8 mouse cellular contexts compared by ENCODE assay signal in the genomic region with DNA sequence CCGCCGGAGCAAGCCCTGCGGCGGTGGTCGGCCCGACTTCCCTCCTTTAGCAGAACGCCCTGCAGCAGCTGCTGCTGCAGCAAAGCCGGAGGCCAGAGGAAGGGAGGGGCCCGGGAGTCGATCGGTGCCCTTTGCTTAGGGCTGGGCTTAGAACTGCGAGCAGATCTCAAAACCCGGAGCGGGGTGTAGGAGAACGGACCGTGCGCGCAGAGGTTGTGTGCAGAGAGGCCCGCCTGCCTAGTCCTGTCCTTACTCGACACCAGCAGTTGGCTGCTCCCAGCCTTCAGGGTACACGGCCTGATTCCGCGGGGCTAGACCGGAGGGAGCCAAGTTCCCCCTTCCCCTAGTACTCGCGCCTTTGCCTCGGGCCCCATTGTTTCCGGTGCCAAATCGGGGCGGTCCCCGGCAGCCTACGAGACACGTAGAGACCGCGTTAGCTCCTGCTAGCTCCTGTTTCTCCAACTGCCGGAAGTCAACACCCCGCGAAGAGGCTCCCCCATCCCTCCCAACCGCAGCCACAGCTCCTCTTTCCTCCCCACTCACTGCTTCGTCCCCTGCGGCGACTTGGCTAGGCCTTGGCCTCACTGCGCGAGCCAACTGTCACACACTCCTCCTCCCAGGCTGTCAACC. TPM values are rescaled to one million over a fixed set of nuclear protein-coding genes. Genes with fewer than 3 reads are reported as not detected.
DNase-seq lines count a peak whose midpoint lies in the region; ATAC-seq and TF ChIP-seq lines count a peak whose summit lies in the region.

A gene (minus strand): TSS at position 94 of the 630 bp plus-strand sequence.

- TF ChIP-seq CTCF in bone marrow macrophage, adult 2 months (IDR thresholded peaks at IDR 0.05; ENCODE audit: low read depth, low read length), result no peak
- TF ChIP-seq CTCF in embryonic fibroblast, embryonic 13.5 days (IDR thresholded peaks at IDR 0.05; ENCODE audit: borderline replicate concordance, insufficient read depth, low read length), result no peak

- TF ChIP-seq POLR2A in bone marrow macrophage, adult 2 months (IDR thresholded peaks at IDR 0.05; ENCODE audit: borderline replicate concordance, low read depth, low read length), result peak; percentile 13; the same call in 1 of the 2 replicates
- TF ChIP-seq POLR2A in embryonic fibroblast, embryonic 13.5 days (IDR thresholded peaks at IDR 0.05; ENCODE audit: low read depth, low read length), result peak; percentile 85

- DNase-seq in A20 (ENCODE audit: low read depth, low spot score), result peak; percentile 96
- DNase-seq in heart, adult 9 months (ENCODE audit: low spot score in 2 of 2), result peak; percentile 96 to 97
- peak; percentile 91 to 94 for DNase-seq in monocyte, adult 2 months (ENCODE audit: low read depth in 1 of 2, low spot score in 2 of 2)
- peak; percentile 90 to 93 for DNase-seq in spleen, postnatal 4 days (ENCODE audit: low spot score in 2 of 2)

- no peaks in the 10 kb centered on the region for H3K9me3 ChIP-seq in kidney, embryonic 14.5 days (ENCODE audit: control insufficient read depth, low read length)
- no peaks in the 10 kb centered on the region for H3K9me3 ChIP-seq in limb, embryonic 15.5 days

- under 1% methylated on average over 44 of the region's 44 CpGs for WGBS in kidney, embryonic 14.5 days
- WGBS in limb, embryonic 15.5 days, result under 1% methylated on average over 37 of the region's 44 CpGs

- H3K4me3 ChIP-seq in bone marrow macrophage, adult 2 months (ENCODE audit: insufficient read depth, low read length), result peak within 1 kb of the TSS; percentile 74
- H3K4me3 ChIP-seq in embryonic fibroblast, embryonic 13.5 days (ENCODE audit: insufficient read depth, low read length), result peak within 1 kb of the TSS; percentile 98
- H3K4me3 ChIP-seq in kidney, embryonic 14.5 days (ENCODE audit: low read length), result peak within 1 kb of the TSS; percentile 94
- peak within 1 kb of the TSS; percentile 96 for H3K4me3 ChIP-seq in limb, embryonic 15.5 days

- peak within 1 kb of the TSS; percentile 95 for H3K27ac ChIP-seq in bone marrow macrophage, adult 2 months (ENCODE audit: insufficient read depth, low read depth, low read length)
- peak within 1 kb of the TSS; percentile 93 for H3K27ac ChIP-seq in embryonic fibroblast, embryonic 13.5 days (ENCODE audit: insufficient read depth, low read length)
- H3K27ac ChIP-seq in kidney, embryonic 14.5 days (ENCODE audit: low read depth, low read length), result peak within 1 kb of the TSS; percentile 100
- peak within 1 kb of the TSS; percentile 100 for H3K27ac ChIP-seq in limb, embryonic 15.5 days

- ATAC-seq in kidney, embryonic 14.5 days (ENCODE audit: low FRiP score, low TSS enrichment), result peak; percentile 94
- ATAC-seq in limb, embryonic 15.5 days (ENCODE audit: insufficient number of reproducible peaks, low FRiP score, low TSS enrichment, low read depth), result peak; percentile 91

- H3K4me1 ChIP-seq in bone marrow macrophage, adult 2 months (ENCODE audit: control insufficient read depth, insufficient read depth, low read length), result peaks cover 16% of the 10 kb centered on the region
- H3K4me1 ChIP-seq in embryonic fibroblast, embryonic 13.5 days (ENCODE audit: control insufficient read depth, insufficient read depth, low read length), result peaks cover 2% of the 10 kb centered on the region; the same call in 1 of the 2 replicates
- H3K4me1 ChIP-seq in kidney, embryonic 14.5 days (ENCODE audit: control insufficient read depth, insufficient read depth, low read length), result peaks cover 3% of the 10 kb centered on the region; the same call in 1 of the 2 replicates
- peaks cover 11% of the 10 kb centered on the region for H3K4me1 ChIP-seq in limb, embryonic 15.5 days

- no peaks in the 10 kb centered on the region for H3K27me3 ChIP-seq in kidney, embryonic 14.5 days (ENCODE audit: control insufficient read depth, insufficient read depth, low read length)
- H3K27me3 ChIP-seq in limb, embryonic 15.5 days, result no peaks in the 10 kb centered on the region

- peak within 1 kb of the TSS; percentile 50 for H3K4me2 ChIP-seq in kidney, embryonic 14.5 days (replicated peaks; ENCODE audit: low read depth, low read length)
- peak within 1 kb of the TSS; percentile 53 for H3K4me2 ChIP-seq in limb, embryonic 15.5 days

- H3K9ac ChIP-seq in kidney, embryonic 14.5 days (ENCODE audit: low read depth, low read length), result peak within 1 kb of the TSS; percentile 93
- peak within 1 kb of the TSS; percentile 94 for H3K9ac ChIP-seq in limb, embryonic 15.5 days

- no peaks in the 10 kb centered on the region for H3K36me3 ChIP-seq in kidney, embryonic 14.5 days (ENCODE audit: control insufficient read depth, insufficient read depth, low read length)
- no peaks in the 10 kb centered on the region for H3K36me3 ChIP-seq in limb, embryonic 15.5 days

RNA-seq across cellular contexts. Expression of the gene that starts here (rescaled TPM):
- 54.1 and 58.0 TPM in 2 replicates for polyA plus RNA-seq in bone marrow macrophage, adult 2 months (2012; ENCODE audit: insufficient read depth, insufficient read length, missing spikeins)
- polyA plus RNA-seq in embryonic fibroblast, embryonic 13.5 days (2011; ENCODE audit: insufficient read length, low read depth, missing spikeins), result 78.7 and 92.3 TPM in 2 replicates
- polyA plus RNA-seq in kidney, embryonic 14.5 days (2014; fragmentation: Nextera tagmentation; extraction: Ambion mirVana), result 11.3 and 12.4 TPM in 2 replicates
- polyA plus RNA-seq in limb, embryonic 15.5 days (2015; fragmentation: Nextera tagmentation; extraction: Ambion mirVana), result 9.7 and 10.8 TPM in 2 replicates

Comparison
In these comparisons a context has a peak if more than half of its experiments do, and no peak if none do; other contexts are left out.
1. Peak in every context shown above with its lines: DNase-seq, ATAC-seq, H3K4me3 ChIP-seq and H3K27ac ChIP-seq.